25 mouse cellular contexts compared by ENCODE assay signal in genomic region chr2:19753479-19753878, GRCm38 (mm10).
"Had no signal": no experiment of that assay in that cellular context is flagged by ENCODE, and none has a peak within 500 bp of the region (broad histone marks: within the 10 kb centered on the region; RNA-seq: fewer than 3 reads in every experiment).

No protein-coding gene starts in this region.

- H3K27ac ChIP-seq: hindbrain, postnatal 0 days; layer of hippocampus, adult 2 months; limb, embryonic 12.5 days; limb, embryonic 15.5 days; liver, embryonic 14.5 days; lung, embryonic 15.5 days; midbrain, embryonic 10.5 days; midbrain, embryonic 13.5 days; neural tube, embryonic 13.5 days; stomach, embryonic 15.5 days had no signal

- ATAC-seq: hindbrain, postnatal 0 days; inflammation-experienced regulatory T-cells, adult 6 months; intestine, embryonic 16.5 days; liver, postnatal 0 days; midbrain, embryonic 13.5 days had no signal

- DNase-seq: kidney, adult 18-20 months; kidney, adult 9 months; kidney, postnatal 14 days; kidney, postnatal 4 days; liver, postnatal 0 days; lung, postnatal 10 days; lung, postnatal 36 days; retina, postnatal 1 day; spleen, adult 18-20 months; thymus, adult 18-20 months; thymus, postnatal 36 days had no signal

- H3K4me3 ChIP-seq: layer of hippocampus, adult 2 months; limb, embryonic 12.5 days; limb, embryonic 15.5 days; lung, embryonic 15.5 days; megakaryocyte, embryonic 14.5 days; midbrain, embryonic 10.5 days; midbrain, embryonic 13.5 days; myocyte; neural tube, embryonic 13.5 days; stomach, embryonic 15.5 days had no signal
